Mouse (Mus musculus): ENCODE data around the gene Kcnj9. TPM values are rescaled to one million over a fixed set of nuclear protein-coding genes. Genes with fewer than 3 reads are reported as not detected.

The Kcnj9 gene
- polyA plus RNA-seq, 1 experiment from 2014 or later, result not detected

- H3K36me3 ChIP-seq, result no peaks in the 10 kb centered on the region
- no peak overlapping the region for H3K4me2 ChIP-seq
- H3K27ac ChIP-seq (ENCODE audit: poor library complexity, severe bottlenecking), result no peak overlapping the region
- no peaks in the 10 kb centered on the region for H3K9me3 ChIP-seq (replicated peaks)
- WGBS, result 17% methylated on average over 3 of the region's 3 CpGs
- H3K4me3 ChIP-seq, result no peak overlapping the region
- H3K27me3 ChIP-seq (replicated peaks), result peaks cover 84% of the 10 kb centered on the region
- H3K4me1 ChIP-seq (replicated peaks), result no peaks in the 10 kb centered on the region
- no peak for ATAC-seq (ENCODE audit: insufficient number of reproducible peaks, low FRiP score)
- no peak overlapping the region for H3K9ac ChIP-seq
Observed at GRCm38 (mm10) chr1:172333512-172333911, 4.4 kb upstream of the Kcnj9 start.

- H3K4me3 ChIP-seq, result no peak overlapping the region
- no peaks in the 10 kb centered on the region for H3K36me3 ChIP-seq
- no peaks in the 10 kb centered on the region for H3K4me1 ChIP-seq (replicated peaks)
- peaks cover 89% of the 10 kb centered on the region for H3K27me3 ChIP-seq (replicated peaks)
- no peak overlapping the region for H3K27ac ChIP-seq (ENCODE audit: poor library complexity, severe bottlenecking)
- H3K9me3 ChIP-seq (replicated peaks), result no peaks in the 10 kb centered on the region
- H3K9ac ChIP-seq, result no peak overlapping the region
- WGBS, result 64% methylated on average over 2 of the region's 2 CpGs
- H3K4me2 ChIP-seq, result no peak overlapping the region
- no peak for ATAC-seq (ENCODE audit: insufficient number of reproducible peaks, low FRiP score)
Observed at GRCm38 (mm10) chr1:172332925-172333324, 3.8 kb upstream of the Kcnj9 start.

GRCm38 (mm10) chr1:172331422-172331947, 2.4 kb upstream of the Kcnj9 start:
- Histone ChIP-seq H3K4me2 (no peak overlapping the region), H3K27me3 (replicated peaks) (peaks cover 94% of the 10 kb centered on the region), H3K9me3 (replicated peaks) (no peaks in the 10 kb centered on the region), H3K9ac (no peak overlapping the region), H3K27ac (ENCODE audit: poor library complexity, severe bottlenecking) (no peak overlapping the region), H3K4me1 (replicated peaks) (no peaks in the 10 kb centered on the region), H3K4me3 (no peak overlapping the region), H3K36me3 (no peaks in the 10 kb centered on the region)
- WGBS, result 61% methylated on average over 8 of the region's 8 CpGs
- ATAC-seq (ENCODE audit: insufficient number of reproducible peaks, low FRiP score), result no peak

GRCm38 (mm10) chr1:172329616-172330015, 498 bp upstream of the Kcnj9 start:
- no peak overlapping the region for H3K27ac ChIP-seq (ENCODE audit: poor library complexity, severe bottlenecking)
- no peak overlapping the region for H3K4me3 ChIP-seq
- peaks cover 10% of the 10 kb centered on the region for H3K4me1 ChIP-seq (replicated peaks)
- 68% methylated on average over 6 of the region's 6 CpGs for WGBS
- no peaks in the 10 kb centered on the region for H3K9me3 ChIP-seq (replicated peaks)
- no peak for ATAC-seq (ENCODE audit: insufficient number of reproducible peaks, low FRiP score)
- H3K36me3 ChIP-seq, result no peaks in the 10 kb centered on the region
- peaks cover 96% of the 10 kb centered on the region for H3K27me3 ChIP-seq (replicated peaks)
- no peak overlapping the region for H3K9ac ChIP-seq
- no peak overlapping the region for H3K4me2 ChIP-seq

- no peak for ATAC-seq (ENCODE audit: insufficient number of reproducible peaks, low FRiP score)
- Histone ChIP-seq H3K36me3 (no peaks in the 10 kb centered on the region), H3K4me1 (replicated peaks) (peaks cover 10% of the 10 kb centered on the region), H3K9me3 (replicated peaks) (no peaks in the 10 kb centered on the region), H3K4me2 (no peak overlapping the region), H3K9ac (no peak overlapping the region), H3K27me3 (replicated peaks) (peaks cover 95% of the 10 kb centered on the region), H3K4me3 (no peak overlapping the region), H3K27ac (ENCODE audit: poor library complexity, severe bottlenecking) (no peak overlapping the region)
- WGBS, result 73% methylated on average over 7 of the region's 7 CpGs
Observed at GRCm38 (mm10) chr1:172328461-172328860, 657 bp downstream of the Kcnj9 start.

- Histone ChIP-seq H3K4me3 (no peak overlapping the region), H3K36me3 (no peaks in the 10 kb centered on the region), H3K27ac (ENCODE audit: poor library complexity, severe bottlenecking) (no peak overlapping the region), H3K27me3 (replicated peaks) (peaks cover 95% of the 10 kb centered on the region), H3K4me2 (no peak overlapping the region), H3K4me1 (replicated peaks) (peaks cover 10% of the 10 kb centered on the region), H3K9ac (no peak overlapping the region), H3K9me3 (replicated peaks) (no peaks in the 10 kb centered on the region)
- WGBS, result 80% methylated on average over 3 of the region's 3 CpGs
- no peak for ATAC-seq (ENCODE audit: insufficient number of reproducible peaks, low FRiP score)
Observed at GRCm38 (mm10) chr1:172328041-172328440, 1.1 kb downstream of the Kcnj9 start.

GRCm38 (mm10) chr1:172327206-172328001, 1.7 kb downstream of the Kcnj9 start:
- Histone ChIP-seq H3K27ac (ENCODE audit: poor library complexity, severe bottlenecking) (no peak overlapping the region), H3K27me3 (replicated peaks) (peaks cover 96% of the 10 kb centered on the region), H3K9me3 (replicated peaks) (no peaks in the 10 kb centered on the region), H3K4me3 (no peak overlapping the region), H3K4me2 (no peak overlapping the region), H3K36me3 (no peaks in the 10 kb centered on the region), H3K4me1 (replicated peaks) (peaks cover 10% of the 10 kb centered on the region), H3K9ac (no peak overlapping the region)
- no peak for ATAC-seq (ENCODE audit: insufficient number of reproducible peaks, low FRiP score)
- 77% methylated on average over 16 of the region's 16 CpGs for WGBS

GRCm38 (mm10) chr1:172326684-172327083, 2.4 kb downstream of the Kcnj9 start:
- Histone ChIP-seq H3K9ac (peak overlapping the region; percentile 66; the same call in 1 of the 2 replicates), H3K36me3 (no peaks in the 10 kb centered on the region), H3K9me3 (replicated peaks) (no peaks in the 10 kb centered on the region), H3K27me3 (replicated peaks) (peaks cover 98% of the 10 kb centered on the region), H3K4me1 (replicated peaks) (peaks cover 10% of the 10 kb centered on the region), H3K4me3 (peak overlapping the region; percentile 55), H3K4me2 (peak overlapping the region; percentile 92), H3K27ac (ENCODE audit: poor library complexity, severe bottlenecking) (no peak overlapping the region)
- 44% methylated on average over 11 of the region's 11 CpGs for WGBS
- ATAC-seq (ENCODE audit: insufficient number of reproducible peaks, low FRiP score), result no peak

GRCm38 (mm10) chr1:172325680-172326535, 3.2 kb downstream of the Kcnj9 start:
- Histone ChIP-seq H3K4me2 (peak overlapping the region; percentile 92), H3K36me3 (no peaks in the 10 kb centered on the region), H3K27me3 (replicated peaks) (peaks cover 98% of the 10 kb centered on the region), H3K9ac (peak overlapping the region; percentile 66), H3K4me1 (replicated peaks) (peaks cover 10% of the 10 kb centered on the region), H3K9me3 (replicated peaks) (no peaks in the 10 kb centered on the region), H3K4me3 (peak overlapping the region; percentile 55), H3K27ac (ENCODE audit: poor library complexity, severe bottlenecking) (no peak overlapping the region)
- ATAC-seq (ENCODE audit: insufficient number of reproducible peaks, low FRiP score), result no peak
- 14% methylated on average over 94 of the region's 94 CpGs for WGBS

- Histone ChIP-seq H3K4me1 (replicated peaks) (peaks cover 10% of the 10 kb centered on the region), H3K9ac (no peak overlapping the region), H3K4me3 (no peak overlapping the region), H3K9me3 (replicated peaks) (no peaks in the 10 kb centered on the region), H3K27ac (ENCODE audit: poor library complexity, severe bottlenecking) (no peak overlapping the region), H3K4me2 (no peak overlapping the region), H3K27me3 (replicated peaks) (peaks cover 91% of the 10 kb centered on the region), H3K36me3 (no peaks in the 10 kb centered on the region; the same call in 1 of the 2 replicates)
- WGBS, result 11% methylated on average over 7 of the region's 7 CpGs
- ATAC-seq (ENCODE audit: insufficient number of reproducible peaks, low FRiP score), result peak; percentile 47; the same call in 1 of the 2 replicates
Observed at GRCm38 (mm10) chr1:172324725-172325124, 4.4 kb downstream of the Kcnj9 start.

GRCm38 (mm10) chr1:172323801-172324359, 5.2 kb downstream of the Kcnj9 start:
- Histone ChIP-seq H3K36me3 (peaks cover 8% of the 10 kb centered on the region; the same call in 1 of the 2 replicates), H3K4me1 (replicated peaks) (peaks cover 10% of the 10 kb centered on the region), H3K27ac (ENCODE audit: poor library complexity, severe bottlenecking) (no peak overlapping the region), H3K4me2 (no peak overlapping the region), H3K9me3 (replicated peaks) (no peaks in the 10 kb centered on the region), H3K27me3 (replicated peaks) (peaks cover 85% of the 10 kb centered on the region), H3K4me3 (no peak overlapping the region), H3K9ac (no peak overlapping the region)
- no peak for ATAC-seq (ENCODE audit: insufficient number of reproducible peaks, low FRiP score)
- 42% methylated on average over 6 of the region's 6 CpGs for WGBS

Measured in heart, embryonic 12.5 days (tissue).